Mouse (Mus musculus) left cerebral cortex, adult 2 months (tissue): ENCODE results near the gene Retnlg. TPM values are rescaled to one million over a fixed set of nuclear protein-coding genes. Genes with fewer than 3 reads are reported as not detected.
"Not testable (repeated sequence)": the region's sequence is repeated elsewhere in the genome, so short reads cannot be mapped to it uniquely, and the experiment has no call there.

ENCODE experiments used
- DNase-seq, 2 experiments: peaks; one replicate each; pipeline ENCODE4 v3.0.0; 2021 to 2022; ENCODE audit warnings: low spot score in 2 of 2, mixed read lengths in 1 of 2; ENCODE audit errors: extremely low spot score in 1 of 2
- H3K27ac ChIP-seq: fragments of 200-600 bp; 2 replicates; pipeline ENCODE4 v1.8.1; 2022
- H3K4me3 ChIP-seq: fragments of 200-600 bp; 2 replicates; pipeline ENCODE4 v1.8.1; 2022
- CTCF ChIP-seq: fragments of 200-600 bp; IDR thresholded peaks from 2 replicates; pipeline ENCODE4 v1.8.1; 2022; ENCODE audit warnings: antibody characterized with exemption, mild to moderate bottlenecking, moderate library complexity
- intact Hi-C: fragments of 180-260 bp; cut with DNase I; formaldehyde crosslinking; loops from one replicate; pipeline ENCODE4 v1.15.1; 2025
- long read RNA-seq, 2 experiments: library from polyadenylated mRNA; stranded (forward); transcript quantifications; one replicate each; pipeline ENCODE4 v2.0.0; 2021; ENCODE audit warnings: borderline mapping rate in 2 of 2
- total RNA-seq, 2 experiments: library from RNA; stranded (reverse); gene quantifications; 2 replicates each; pipeline ENCODE4 v1.2.3; 2021

Retnlg gene
- under 1 TPM in 1 of 2 experiments, not detected in 1; 0.63 TPM for total RNA-seq
- long read RNA-seq, experiment 1: 0 reads
- long read RNA-seq, experiment 2: 0 reads

DNA sequence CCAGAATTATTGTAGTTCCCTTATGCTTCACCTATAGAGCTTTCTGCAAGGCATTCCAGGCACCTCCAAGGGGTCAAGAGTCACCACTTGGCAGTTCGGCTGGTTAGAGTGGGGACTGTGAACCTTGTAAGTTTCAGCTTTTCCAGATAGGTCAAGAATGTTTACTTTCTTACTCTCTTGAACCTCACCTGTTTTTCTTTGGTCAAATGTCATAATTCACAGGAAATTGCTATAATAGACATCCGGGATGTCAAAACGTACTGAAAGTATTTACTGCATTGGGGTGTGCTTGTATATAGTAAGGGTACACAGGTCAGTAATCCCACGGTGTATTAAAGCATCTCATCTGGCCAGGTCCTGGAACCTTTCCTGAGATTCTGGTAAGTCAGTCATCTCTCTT lies at the start of gene Retnlg:
Retnlg (plus strand) TSS at position 301 of the 400 bp plus-strand sequence.
- intact Hi-C loops: no loop called here
- H3K4me3 ChIP-seq: no peak within 1 kb of the TSS
- H3K27ac ChIP-seq: no peak within 1 kb of the TSS
- no peak for DNase-seq
- no peak for TF ChIP-seq CTCF

DNA sequence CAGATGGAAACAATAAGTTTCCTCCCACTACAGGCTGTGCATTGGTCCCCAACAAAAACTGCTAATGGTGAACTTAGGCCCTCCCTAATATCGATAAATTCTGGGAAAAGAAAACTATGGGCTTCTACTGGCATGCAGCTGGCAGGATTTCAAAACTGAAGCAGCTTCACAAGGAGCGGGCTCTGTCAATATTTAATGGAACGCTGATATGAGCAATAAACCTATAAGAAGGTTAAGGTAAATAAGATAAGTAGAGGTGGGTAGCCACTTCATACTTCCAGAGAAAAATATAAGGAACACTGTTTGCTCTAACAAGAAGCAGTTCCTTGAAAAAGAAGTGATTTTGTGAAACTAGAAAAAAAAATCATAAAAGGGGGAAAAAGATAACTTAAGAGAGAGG lies 45.9 kb upstream of the Retnlg start:
- H3K4me3 ChIP-seq: no peak overlapping the region
- no peak for DNase-seq
- TF ChIP-seq CTCF: no peak
- H3K27ac ChIP-seq: no peak overlapping the region
- intact Hi-C loops: no loop called here

DNA sequence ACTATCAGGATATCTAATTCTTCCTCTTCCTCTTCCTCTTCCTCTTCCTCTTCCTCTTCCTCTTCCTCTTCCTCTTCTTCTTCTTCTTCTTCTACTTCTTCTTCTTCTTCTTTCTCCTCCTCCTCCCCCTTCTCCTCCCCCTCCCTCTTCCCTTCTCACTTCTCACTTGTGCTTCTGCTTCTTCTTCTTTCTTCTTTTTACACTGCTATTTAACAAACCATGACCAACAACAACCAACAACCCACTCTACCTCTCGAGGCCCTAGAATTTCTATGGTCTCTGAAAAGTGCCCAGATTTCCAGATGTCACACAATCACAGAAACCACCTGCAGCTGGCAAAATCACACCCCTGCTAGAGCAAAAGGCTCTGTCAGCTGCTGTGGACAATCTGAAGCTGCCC lies 44.8 kb upstream of the Retnlg start:
- no peak for TF ChIP-seq CTCF
- DNase-seq: no peak
- intact Hi-C loops: no loop called here
- no peak overlapping the region for H3K27ac ChIP-seq
- no peak overlapping the region for H3K4me3 ChIP-seq

DNA sequence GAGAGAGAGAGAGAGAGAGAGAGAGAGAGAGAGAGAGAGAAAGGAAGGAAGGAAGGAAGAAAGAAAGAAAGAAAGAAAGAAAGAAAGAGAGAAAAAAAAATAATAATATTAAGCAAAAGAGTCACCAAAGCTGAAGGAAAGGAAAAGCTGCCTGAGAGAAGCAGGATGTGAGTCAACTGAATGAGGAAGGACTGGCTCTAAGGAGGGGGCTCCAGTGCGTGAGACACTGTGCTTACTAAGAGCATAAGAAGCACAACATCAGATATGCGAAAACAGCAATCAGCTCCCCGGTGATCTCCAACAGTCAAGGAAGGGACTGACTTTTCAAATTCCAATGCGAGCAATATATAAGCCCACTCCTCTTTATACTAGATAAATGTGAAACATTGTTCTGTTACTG lies 43.4 kb upstream of the Retnlg start:
- TF ChIP-seq CTCF: no peak
- no peak overlapping the region for H3K4me3 ChIP-seq
- DNase-seq: no peak
- intact Hi-C loops: no loop called here
- H3K27ac ChIP-seq: no peak overlapping the region

DNA sequence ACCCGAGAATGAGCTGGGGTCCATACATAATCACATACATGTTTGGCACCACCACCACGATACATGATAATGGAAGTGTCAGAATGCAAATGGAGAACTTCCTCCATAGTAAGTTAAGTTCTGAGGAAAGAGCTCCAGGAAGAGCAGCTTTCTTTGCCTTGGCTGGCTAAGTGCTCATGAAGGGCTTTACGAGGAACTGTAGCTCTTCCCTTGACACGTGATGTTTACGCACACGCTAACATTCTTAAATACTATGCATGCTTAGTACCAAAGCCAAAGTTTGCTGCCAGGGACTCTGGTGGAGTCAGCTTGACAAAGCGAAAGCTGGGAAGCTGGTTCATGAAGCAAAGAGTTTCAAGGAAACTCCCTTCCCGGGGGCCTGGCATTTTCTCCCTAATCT lies 40.4 kb upstream of the Retnlg start:
- Histone ChIP-seq H3K27ac (no peak overlapping the region), H3K4me3 (no peak overlapping the region)
- no peak for TF ChIP-seq CTCF
- DNase-seq: no peak
- intact Hi-C loops: no loop called here

DNA sequence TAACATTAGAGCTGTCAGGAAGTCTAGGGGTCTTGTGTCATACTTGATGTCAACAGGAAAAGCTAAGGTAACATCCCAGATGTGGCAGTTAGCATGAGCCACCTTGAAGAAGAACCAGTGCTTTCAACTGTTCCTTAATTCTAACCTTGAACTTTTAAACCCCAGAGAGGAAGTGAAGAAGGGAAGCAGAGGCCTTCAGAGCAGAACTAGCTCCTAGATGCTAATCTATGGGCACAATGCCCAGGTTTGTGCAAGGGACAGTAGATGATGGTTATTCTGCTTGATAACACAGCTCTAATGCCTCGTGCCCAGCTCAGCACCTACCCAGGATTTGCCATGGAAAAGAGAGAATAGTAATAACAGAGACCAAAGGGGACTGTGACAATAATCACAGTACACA lies 38.8 kb upstream of the Retnlg start:
- intact Hi-C loops, H3K4me3 ChIP-seq, H3K27ac ChIP-seq, DNase-seq: not testable (repeated sequence)

DNA sequence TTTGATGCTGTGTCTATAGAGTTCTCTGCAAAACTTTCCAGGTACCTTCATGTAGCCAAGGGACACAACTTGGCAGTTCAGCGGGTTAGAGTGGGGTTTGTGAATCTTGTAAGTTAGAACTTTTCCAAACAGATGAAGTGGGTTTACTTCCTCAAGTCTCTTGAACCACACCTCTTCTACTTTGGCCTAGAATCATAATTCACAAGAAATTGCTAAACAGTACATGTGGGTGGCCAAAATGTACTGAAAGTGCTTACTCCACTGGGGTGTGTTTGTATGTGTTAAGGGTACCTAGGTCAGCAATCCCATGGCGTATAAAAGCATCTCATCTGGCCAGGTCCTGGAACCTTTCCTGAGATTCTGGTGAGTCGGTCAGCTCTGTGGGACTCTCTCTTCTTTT lies 30.2 kb upstream of the Retnlg start, which contains the start of gene Retnla:
Retnla (plus strand) TSS at position 286 of the 400 bp plus-strand sequence.
- Histone ChIP-seq H3K4me3 (no peak within 1 kb of the TSS), H3K27ac (no peak within 1 kb of the TSS)
- DNase-seq: no peak
- TF ChIP-seq CTCF: no peak
- intact Hi-C loops: no loop called here

DNA sequence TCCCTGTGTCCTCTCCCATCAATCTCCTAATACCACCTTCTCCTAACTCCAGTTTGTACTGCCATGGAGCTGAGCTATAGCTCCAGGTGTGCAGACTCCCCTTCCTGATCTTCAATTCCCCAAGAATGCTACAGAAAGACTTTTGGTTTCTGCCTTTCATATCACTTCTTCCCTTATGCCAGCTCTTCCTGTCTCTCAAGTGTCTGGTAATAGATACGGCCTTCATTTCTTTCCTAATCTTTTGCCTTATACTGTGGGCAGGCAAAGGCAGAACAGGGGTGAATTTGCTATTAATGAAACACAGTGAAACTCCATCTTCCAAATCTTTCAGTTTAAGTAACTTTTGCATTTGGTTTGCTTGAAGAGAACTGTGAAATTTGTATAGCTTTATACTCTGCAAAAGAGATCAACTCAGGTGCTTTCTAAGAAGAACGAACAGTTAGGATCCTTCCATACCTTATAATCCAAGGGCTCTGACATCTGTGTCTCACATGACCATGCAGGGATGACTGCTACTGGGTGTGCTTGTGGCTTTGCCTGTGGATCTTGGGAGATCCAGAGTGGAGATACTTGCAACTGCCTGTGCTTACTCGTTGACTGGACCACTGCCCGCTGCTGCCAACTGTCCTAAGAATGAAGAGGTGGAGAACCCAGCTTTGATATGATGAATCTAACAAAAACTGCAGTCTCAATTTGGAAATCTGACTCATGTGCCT lies 28.6 kb upstream of the Retnlg start:
- Histone ChIP-seq H3K27ac (no peak overlapping the region), H3K4me3 (no peak overlapping the region)
- intact Hi-C loops: no loop called here
- no peak for TF ChIP-seq CTCF
- peak in 1 of 2 experiments; percentile 11 for DNase-seq

DNA sequence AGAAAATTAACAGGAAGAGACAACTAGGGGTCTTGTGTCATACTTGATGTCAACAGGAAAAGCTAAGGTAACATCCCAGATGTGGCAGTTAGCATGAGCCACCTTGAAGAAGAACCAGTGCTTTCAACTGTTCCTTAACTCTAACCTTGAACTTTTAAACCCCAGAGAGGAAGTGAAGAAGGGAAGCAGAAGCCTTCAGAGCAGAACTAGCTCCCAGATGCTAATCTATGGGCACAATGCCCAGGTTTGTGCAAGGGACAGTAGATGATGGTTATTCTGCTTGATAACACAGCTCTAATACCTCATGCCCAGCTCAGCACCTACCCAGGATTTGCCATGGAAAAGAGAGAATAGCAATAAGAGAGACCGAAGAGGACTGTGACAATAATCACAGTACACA lies 7.4 kb upstream of the Retnlg start:
- DNase-seq, H3K27ac ChIP-seq, intact Hi-C loops: not testable (repeated sequence)

DNA sequence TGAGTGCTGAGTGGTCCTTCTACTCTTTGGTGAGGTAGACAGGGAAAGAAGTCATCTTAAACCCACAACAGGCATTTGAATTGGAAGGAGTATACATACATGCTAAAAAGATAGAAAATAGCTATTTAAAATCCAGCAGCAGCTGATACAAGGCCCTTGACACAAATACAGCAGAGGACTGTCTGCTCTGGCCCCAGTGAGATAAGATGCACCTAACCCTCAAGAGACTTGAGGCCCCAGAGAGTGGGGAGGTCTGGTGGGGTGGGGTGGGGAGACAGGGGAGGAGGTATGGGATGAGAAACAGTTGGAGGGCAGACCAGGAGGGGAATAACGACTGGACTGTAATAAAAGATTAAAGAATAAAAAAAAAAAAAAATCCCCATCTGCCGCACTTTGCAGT lies 4.7 kb upstream of the Retnlg start:
- Histone ChIP-seq H3K4me3 (no peak overlapping the region), H3K27ac (no peak overlapping the region)
- TF ChIP-seq CTCF: no peak
- no peak for DNase-seq
- intact Hi-C loops: no loop called here

More for the DNA sequence above, 7.4 kb upstream of the Retnlg start:
- not testable (repeated sequence) for H3K4me3 ChIP-seq

DNA sequence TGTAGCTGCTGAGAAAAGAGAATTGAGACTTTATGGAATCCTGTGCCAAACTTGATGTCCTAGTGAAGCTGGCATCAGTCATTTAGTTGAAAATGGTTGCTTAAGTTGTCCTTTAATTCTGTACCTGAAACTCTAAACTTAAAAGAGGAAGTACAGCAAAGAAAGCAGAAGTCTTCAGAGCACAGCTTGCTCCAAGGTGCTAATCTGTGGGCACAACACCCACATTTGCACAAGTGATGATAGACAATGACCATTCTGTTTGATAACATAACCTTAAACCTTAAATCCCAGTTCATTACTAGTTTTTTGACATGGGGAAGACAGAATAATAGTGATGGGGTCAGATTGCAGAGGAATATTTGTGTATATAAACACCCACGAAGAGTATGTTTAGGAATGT lies 3.8 kb upstream of the Retnlg start:
- H3K27ac ChIP-seq: no peak overlapping the region
- no peak overlapping the region for H3K4me3 ChIP-seq
- no peak for DNase-seq
- no peak for TF ChIP-seq CTCF
- intact Hi-C loops: no loop called here

DNA sequence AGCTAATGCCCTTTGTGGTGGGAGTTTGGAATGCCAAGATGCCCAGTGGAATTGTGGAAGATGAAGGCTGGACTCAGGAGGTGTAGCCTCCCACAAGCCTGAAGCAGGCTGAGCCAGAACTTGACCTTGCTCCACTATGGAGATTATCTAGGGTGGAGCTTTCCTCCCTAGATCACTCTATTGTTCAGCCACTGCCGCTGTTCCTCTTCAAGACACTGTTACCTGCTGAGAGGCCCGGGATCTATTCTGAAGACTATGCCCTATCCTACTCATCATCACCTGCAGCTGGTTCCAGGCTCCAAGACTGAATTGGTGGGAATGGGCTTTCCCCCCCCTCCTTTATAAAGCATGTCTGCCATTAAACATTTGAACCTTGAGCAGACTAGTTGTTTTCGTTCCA lies 2.8 kb upstream of the Retnlg start:
- TF ChIP-seq CTCF: no peak
- intact Hi-C loops: no loop called here
- no peak for DNase-seq
- no peak overlapping the region for H3K27ac ChIP-seq
- H3K4me3 ChIP-seq: no peak overlapping the region

DNA sequence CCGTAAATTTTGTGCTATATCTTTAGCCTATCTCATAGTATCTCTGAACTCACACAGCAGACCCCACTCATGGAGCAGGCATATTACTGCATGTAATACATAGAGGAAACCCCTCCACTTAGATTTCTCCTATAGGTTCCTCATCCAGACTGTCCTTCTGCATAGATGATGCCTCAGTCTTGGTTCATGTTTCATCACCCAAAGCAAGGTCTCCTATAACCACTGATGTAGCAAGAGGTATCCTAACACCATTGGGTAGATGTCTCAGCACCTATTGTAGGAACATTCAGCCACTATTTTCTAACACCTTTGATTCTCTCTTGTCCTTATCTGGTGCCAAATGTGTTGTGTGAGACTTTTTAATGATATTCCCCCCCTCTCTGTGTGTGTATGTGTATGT lies 667 bp upstream of the Retnlg start:
- intact Hi-C loops: no loop called here
- H3K27ac ChIP-seq: no peak overlapping the region
- no peak for DNase-seq
- H3K4me3 ChIP-seq: no peak overlapping the region
- TF ChIP-seq CTCF: no peak
